Mouse (Mus musculus) megakaryocyte, embryonic 14.5 days (primary cell): ENCODE data around the gene Smurf2. TPM values are rescaled to one million over a fixed set of nuclear protein-coding genes. Genes with fewer than 3 reads are reported as not detected.

Experiments
- H3K27me3 ChIP-seq: replicated peaks from 2 replicates; pipeline ENCODE3; 2012; ENCODE audit warnings: inconsistent platforms
- H3K36me3 ChIP-seq: replicated peaks from 2 replicates; pipeline ENCODE3; 2012; ENCODE audit warnings: low read length, inconsistent platforms, mixed read lengths
- H3K4me1 ChIP-seq: 2 replicates; pipeline ENCODE4 v1.6.1; 2012; ENCODE audit warnings: inconsistent platforms
- H3K4me3 ChIP-seq: replicated peaks from 2 replicates; pipeline ENCODE3; 2012; ENCODE audit warnings: moderate library complexity, mild to moderate bottlenecking, inconsistent platforms
- H3K9me3 ChIP-seq: 2 replicates; pipeline ENCODE4 v1.6.1; 2012; ENCODE audit warnings: inconsistent platforms
- FLI1 ChIP-seq: IDR thresholded peaks from 2 replicates; pipeline ENCODE4 v1.6.1; 2012; ENCODE audit warnings: low read length, inconsistent platforms, mixed read lengths
- GATA1 ChIP-seq: IDR thresholded peaks from 3 replicates; pipeline ENCODE4 v1.6.1; 2012; ENCODE audit warnings: mixed read lengths, low read length, inconsistent platforms, borderline replicate concordance
- polyA plus RNA-seq: library from polyadenylated mRNA; stranded (reverse); fragments of >175 nt; gene quantifications from 2 replicates; pipeline ENCODE4 v1.2.3, GENCODE M21; 2012; ENCODE audit warnings: low replicate concordance; ENCODE audit not compliant: insufficient read depth

The Smurf2 gene
- polyA plus RNA-seq, 1 experiment = 1.0 TPM

- Histone ChIP-seq H3K27me3 (no peaks in the 10 kb centered on the region), H3K4me3 (peak overlapping the region; percentile 97), H3K9me3 (no peaks in the 10 kb centered on the region), H3K36me3 (peaks cover 71% of the 10 kb centered on the region), H3K4me1 (peaks cover 38% of the 10 kb centered on the region)
- no peak for TF ChIP-seq FLI1
- TF ChIP-seq GATA1 = no peak
Observed at GRCm38 (mm10) chr11:106778589-106779387, 141.7 kb downstream of the Smurf2 start.

GRCm38 (mm10) chr11:106778132-106778531, 142.4 kb downstream of the Smurf2 start:
- TF ChIP-seq FLI1 (no peak), GATA1 (no peak)
- H3K4me3 ChIP-seq = no peak overlapping the region
- H3K4me1 ChIP-seq = peaks cover 32% of the 10 kb centered on the region
- peaks cover 71% of the 10 kb centered on the region for H3K36me3 ChIP-seq
- no peaks in the 10 kb centered on the region for H3K27me3 ChIP-seq
- H3K9me3 ChIP-seq = no peaks in the 10 kb centered on the region

- no peak overlapping the region for H3K4me3 ChIP-seq
- peaks cover 25% of the 10 kb centered on the region for H3K4me1 ChIP-seq
- peaks cover 71% of the 10 kb centered on the region for H3K36me3 ChIP-seq
- TF ChIP-seq GATA1 = no peak
- no peak for TF ChIP-seq FLI1
- no peaks in the 10 kb centered on the region for H3K9me3 ChIP-seq
- H3K27me3 ChIP-seq = no peaks in the 10 kb centered on the region
Observed at GRCm38 (mm10) chr11:106777395-106777794, 143.1 kb downstream of the Smurf2 start.

DNA sequence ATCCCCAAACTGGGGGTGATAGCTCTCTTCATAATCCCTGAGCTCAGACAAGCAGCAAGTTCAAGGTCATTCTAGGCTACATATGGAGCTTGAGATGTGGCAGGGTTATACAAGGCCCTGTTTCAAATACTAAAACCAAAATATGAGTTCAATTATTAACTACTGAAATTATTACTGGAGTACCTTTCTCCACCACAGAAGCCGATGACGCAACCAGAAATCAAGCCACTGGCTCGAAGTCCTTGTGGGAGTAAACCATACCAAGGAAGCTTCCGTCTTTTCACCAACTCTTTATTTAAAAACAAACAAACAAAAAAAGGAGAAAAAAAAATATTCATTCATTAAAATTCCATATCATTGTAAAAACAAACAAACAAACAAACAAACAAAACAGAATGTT, 143.6 kb downstream of the Smurf2 start:
- peaks cover 23% of the 10 kb centered on the region for H3K4me1 ChIP-seq
- H3K27me3 ChIP-seq = no peaks in the 10 kb centered on the region
- H3K36me3 ChIP-seq = peaks cover 71% of the 10 kb centered on the region
- H3K4me3 ChIP-seq = no peak overlapping the region
- no peak for TF ChIP-seq GATA1
- TF ChIP-seq FLI1 = no peak
- H3K9me3 ChIP-seq = no peaks in the 10 kb centered on the region

DNA sequence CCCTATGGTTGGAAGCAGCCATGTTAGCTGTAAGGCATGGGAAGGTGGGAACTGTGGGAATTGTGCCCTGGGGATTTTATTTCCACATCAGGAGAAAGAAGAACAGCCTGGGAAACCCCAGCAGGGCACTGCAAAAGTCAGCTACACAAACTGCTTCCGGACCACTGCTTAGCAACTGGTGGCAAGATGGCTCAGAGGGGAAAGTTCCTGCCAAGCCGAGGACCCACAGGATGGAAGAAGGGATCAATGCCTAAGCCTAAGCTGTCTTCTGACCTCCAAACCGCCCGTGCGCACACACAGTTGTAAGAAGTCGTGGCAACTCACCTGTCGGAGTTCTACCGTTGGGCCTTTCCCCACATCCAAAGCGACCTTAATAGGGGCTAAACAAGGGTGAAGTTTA, 147.5 kb downstream of the Smurf2 start:
- peaks cover 83% of the 10 kb centered on the region for H3K36me3 ChIP-seq
- no peaks in the 10 kb centered on the region for H3K9me3 ChIP-seq
- no peak overlapping the region for H3K4me3 ChIP-seq
- no peaks in the 10 kb centered on the region for H3K27me3 ChIP-seq
- H3K4me1 ChIP-seq = peaks cover 8% of the 10 kb centered on the region; the same call in 1 of the 2 replicates
- TF ChIP-seq FLI1 (no peak), GATA1 (no peak)

DNA sequence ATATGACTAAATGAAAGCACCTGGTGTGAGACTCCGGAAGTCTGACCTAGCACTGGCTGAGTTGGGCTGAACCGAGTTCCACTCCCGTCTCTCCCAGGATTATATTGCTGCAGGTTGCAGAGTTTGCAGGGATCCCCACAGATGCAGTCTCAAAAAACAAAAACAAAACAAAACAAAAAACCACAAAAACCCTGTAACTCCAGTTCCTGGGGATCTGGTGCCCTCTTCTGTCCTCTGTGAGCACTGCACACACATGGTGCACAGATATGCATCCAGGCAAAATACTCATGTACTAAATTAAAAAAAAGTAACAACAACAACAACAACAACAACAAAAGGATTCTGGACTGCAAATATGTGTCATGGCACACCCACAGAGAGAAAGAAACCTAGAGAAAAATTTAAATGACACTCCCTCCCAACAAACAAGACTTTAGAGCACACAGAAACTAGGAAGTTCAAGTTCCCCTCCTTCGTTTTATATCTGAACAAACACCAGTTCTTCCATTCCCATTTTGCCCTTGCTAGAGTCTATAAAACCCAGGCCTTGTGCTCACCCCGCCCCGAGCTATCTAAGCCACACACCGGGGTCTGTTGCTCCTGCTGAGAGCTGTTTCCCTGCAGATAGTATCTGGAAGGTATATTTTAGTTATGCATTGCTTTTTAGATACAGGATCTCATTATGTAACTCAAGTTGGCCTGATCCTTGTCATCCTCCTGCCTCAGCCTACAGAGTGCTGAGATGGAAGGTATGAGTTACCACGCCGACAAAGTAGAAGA, 150.1 kb downstream of the Smurf2 start:
- peaks cover under 1% of the 10 kb centered on the region; the same call in 1 of the 2 replicates for H3K4me1 ChIP-seq
- peaks cover 4% of the 10 kb centered on the region; the same call in 1 of the 2 replicates for H3K9me3 ChIP-seq
- no peak overlapping the region for H3K4me3 ChIP-seq
- TF ChIP-seq GATA1 = no peak
- no peak for TF ChIP-seq FLI1
- peaks cover 88% of the 10 kb centered on the region for H3K36me3 ChIP-seq
- no peaks in the 10 kb centered on the region for H3K27me3 ChIP-seq

Other genes starting within 250 kb of the Smurf2 start
- gene Pecam1, start 170.1 kb downstream of the Smurf2 start, polyA plus RNA-seq = 1.3 and 13.6 TPM in 2 replicates
- gene Milr1, start 169.5 kb downstream of the Smurf2 start, polyA plus RNA-seq = 1.2 TPM in 1 of 2 replicates, not detected in the other
- gene Polg2, start 141.2 kb downstream of the Smurf2 start, polyA plus RNA-seq = 0.62 TPM in 1 of 2 replicates, not detected in the other
- gene Ddx5, start 131.5 kb downstream of the Smurf2 start, polyA plus RNA-seq = 1,300 and 3,413 TPM in 2 replicates
- 2.0 TPM in 1 of 2 replicates, not detected in the other for gene Cep95, start 131.5 kb downstream of the Smurf2 start, polyA plus RNA-seq
- gene Kpna2, start 78.8 kb upstream of the Smurf2 start, polyA plus RNA-seq = 20.9 TPM in 1 of 2 replicates, not detected in the other
- 1.0 and 1.7 TPM in 2 replicates for gene 1810010H24Rik, start 105.0 kb upstream of the Smurf2 start, polyA plus RNA-seq
- gene Bptf, start 211.4 kb upstream of the Smurf2 start, polyA plus RNA-seq = 106 and 348 TPM in 2 replicates